Mouse (Mus musculus) heart, embryonic 13.5 days (tissue): ENCODE results near the gene Tmem59. TPM values are rescaled to one million over a fixed set of nuclear protein-coding genes. Genes with fewer than 3 reads are reported as not detected.

Experiments
- ATAC-seq: fragments of 200-750 bp; cut with Nextera tagmentation; 2 replicates; pipeline ENCODE4 v1.8.0; 2017; ENCODE audit warnings: moderate TSS enrichment; ENCODE audit not compliant: insufficient number of reproducible peaks, low FRiP score, low TSS enrichment; ENCODE audit errors: extremely low read depth
- H3K27ac ChIP-seq: fragments of 300-500 bp; sonication (generic); replicated peaks from 2 replicates; pipeline ENCODE4 v1.5.1; 2015; ENCODE audit warnings: moderate library complexity, mild to moderate bottlenecking, inconsistent platforms
- H3K27me3 ChIP-seq: fragments of 300-500 bp; sonication (generic); replicated peaks from 2 replicates; pipeline ENCODE4 v1.6.1; 2015; ENCODE audit warnings: mild to moderate bottlenecking, inconsistent platforms
- H3K36me3 ChIP-seq: fragments of 300-500 bp; sonication (generic); 2 replicates; pipeline ENCODE4 v1.6.1; 2015; ENCODE audit warnings: mild to moderate bottlenecking, inconsistent platforms
- H3K4me1 ChIP-seq: fragments of 300-500 bp; sonication (generic); 2 replicates; pipeline ENCODE4 v1.6.1; 2015; ENCODE audit warnings: inconsistent platforms
- H3K4me2 ChIP-seq: fragments of 300-500 bp; sonication (generic); 2 replicates; pipeline ENCODE4 v1.6.1; 2015; ENCODE audit warnings: inconsistent platforms, mild to moderate bottlenecking, moderate library complexity
- H3K4me3 ChIP-seq: fragments of 300-500 bp; sonication (generic); 2 replicates; pipeline ENCODE4 v1.5.1; 2015; ENCODE audit warnings: moderate library complexity, mild to moderate bottlenecking, inconsistent platforms
- H3K9ac ChIP-seq: fragments of 300-500 bp; sonication (generic); 2 replicates; pipeline ENCODE4 v1.6.1; 2015; ENCODE audit warnings: inconsistent platforms, mild to moderate bottlenecking, moderate library complexity
- H3K9me3 ChIP-seq: fragments of 300-500 bp; sonication (generic); 2 replicates; pipeline ENCODE4 v1.6.1; 2016; ENCODE audit warnings: inconsistent platforms
- whole genome bisulfite sequencing: fragments of 180-500 bp; shearing (Covaris S2); methylation state at CpG from one replicate; pipeline ENCODE4 v1.1.7; 2015; ENCODE audit warnings: mixed read lengths; 5-methylcytosine and 5-hydroxymethylcytosine counted together
- polyA plus RNA-seq: library from polyadenylated mRNA; unstranded; fragments of >200 nt; fragmentation: Nextera tagmentation; extraction: Ambion mirVana; gene quantifications from 2 replicates; pipeline ENCODE4 v1.2.1, GENCODE M21; 2015

Gene Tmem59
- polyA plus RNA-seq, 1 experiment from 2014 or later: 327 TPM

- no peak for ATAC-seq
- H3K4me3 ChIP-seq: no peak overlapping the region
- H3K27ac ChIP-seq: no peak overlapping the region
- WGBS: 83% methylated on average over 6 of the region's 6 CpGs
- H3K4me2 ChIP-seq: no peak overlapping the region
- H3K9ac ChIP-seq: no peak overlapping the region
- H3K4me1 ChIP-seq: peaks cover 49% of the 10 kb centered on the region
- H3K9me3 ChIP-seq: no peaks in the 10 kb centered on the region
- H3K36me3 ChIP-seq: peaks cover 13% of the 10 kb centered on the region
- H3K27me3 ChIP-seq: no peaks in the 10 kb centered on the region
These were observed 3.7 kb downstream of the Tmem59 start for GRCm38 (mm10) chr4:107181866-107182265.

- 64% methylated on average over 2 of the region's 2 CpGs for WGBS
- H3K27ac ChIP-seq: no peak overlapping the region
- no peak overlapping the region for H3K4me3 ChIP-seq
- no peak overlapping the region for H3K4me2 ChIP-seq
- peaks cover 40% of the 10 kb centered on the region for H3K4me1 ChIP-seq
- peaks cover 22% of the 10 kb centered on the region for H3K36me3 ChIP-seq
- no peaks in the 10 kb centered on the region for H3K9me3 ChIP-seq
- no peak overlapping the region for H3K9ac ChIP-seq
- ATAC-seq: no peak
- H3K27me3 ChIP-seq: no peaks in the 10 kb centered on the region
These were observed 4.6 kb downstream of the Tmem59 start for GRCm38 (mm10) chr4:107182796-107183195.

GRCm38 (mm10) chr4:107183203-107183602 lies 5.0 kb downstream of the Tmem59 start:
- Histone ChIP-seq H3K36me3 (peaks cover 26% of the 10 kb centered on the region), H3K9ac (no peak overlapping the region), H3K9me3 (no peaks in the 10 kb centered on the region), H3K27me3 (no peaks in the 10 kb centered on the region), H3K27ac (no peak overlapping the region), H3K4me1 (peaks cover 40% of the 10 kb centered on the region), H3K4me3 (no peak overlapping the region), H3K4me2 (no peak overlapping the region)
- ATAC-seq: no peak
- WGBS: 83% methylated on average over 4 of the region's 4 CpGs

GRCm38 (mm10) chr4:107185703-107186102 lies 7.5 kb downstream of the Tmem59 start:
- H3K4me3 ChIP-seq: no peak overlapping the region
- peaks cover 29% of the 10 kb centered on the region for H3K4me1 ChIP-seq
- no peaks in the 10 kb centered on the region for H3K27me3 ChIP-seq
- no peaks in the 10 kb centered on the region for H3K9me3 ChIP-seq
- no peak for ATAC-seq
- no peak overlapping the region for H3K9ac ChIP-seq
- peaks cover 50% of the 10 kb centered on the region for H3K36me3 ChIP-seq
- H3K4me2 ChIP-seq: no peak overlapping the region
- H3K27ac ChIP-seq: no peak overlapping the region
- WGBS: 73% methylated on average over 3 of the region's 3 CpGs

GRCm38 (mm10) chr4:107193841-107194240 lies 15.6 kb downstream of the Tmem59 start:
- H3K9ac ChIP-seq: no peak overlapping the region
- no peak overlapping the region for H3K27ac ChIP-seq
- no peak overlapping the region for H3K4me2 ChIP-seq
- no peaks in the 10 kb centered on the region for H3K9me3 ChIP-seq
- no peak for ATAC-seq
- no peaks in the 10 kb centered on the region for H3K4me1 ChIP-seq
- no peak overlapping the region for H3K4me3 ChIP-seq
- peaks cover 91% of the 10 kb centered on the region for H3K36me3 ChIP-seq
- WGBS: 94% methylated on average over 3 of the region's 3 CpGs
- no peaks in the 10 kb centered on the region for H3K27me3 ChIP-seq

- Histone ChIP-seq H3K9me3 (no peaks in the 10 kb centered on the region), H3K27me3 (no peaks in the 10 kb centered on the region), H3K9ac (no peak overlapping the region), H3K4me2 (no peak overlapping the region), H3K27ac (no peak overlapping the region), H3K4me3 (no peak overlapping the region), H3K4me1 (no peaks in the 10 kb centered on the region), H3K36me3 (peaks cover 93% of the 10 kb centered on the region)
- ATAC-seq: no peak
- WGBS: 92% methylated on average over 2 of the region's 2 CpGs
These were observed 18.3 kb downstream of the Tmem59 start for GRCm38 (mm10) chr4:107196454-107196853.

- H3K9ac ChIP-seq: no peak overlapping the region
- H3K9me3 ChIP-seq: no peaks in the 10 kb centered on the region
- H3K27me3 ChIP-seq: no peaks in the 10 kb centered on the region
- H3K4me1 ChIP-seq: no peaks in the 10 kb centered on the region
- no peak overlapping the region for H3K4me2 ChIP-seq
- peaks cover 96% of the 10 kb centered on the region for H3K36me3 ChIP-seq
- H3K4me3 ChIP-seq: no peak overlapping the region
- ATAC-seq: no peak
- no peak overlapping the region for H3K27ac ChIP-seq
- 86% methylated on average over 5 of the region's 5 CpGs for WGBS
These were observed 19.9 kb downstream of the Tmem59 start for GRCm38 (mm10) chr4:107198072-107198471.

- Histone ChIP-seq H3K36me3 (peaks cover 96% of the 10 kb centered on the region), H3K27ac (no peak overlapping the region), H3K4me2 (no peak overlapping the region), H3K27me3 (no peaks in the 10 kb centered on the region), H3K4me3 (no peak overlapping the region), H3K9ac (no peak overlapping the region), H3K9me3 (no peaks in the 10 kb centered on the region), H3K4me1 (no peaks in the 10 kb centered on the region)
- WGBS: 91% methylated on average over 3 of the region's 3 CpGs
- ATAC-seq: no peak
These were observed 23.6 kb downstream of the Tmem59 start for GRCm38 (mm10) chr4:107201779-107202178.

- no peaks in the 10 kb centered on the region; the same call in 1 of the 2 replicates for H3K27me3 ChIP-seq
- H3K27ac ChIP-seq: no peak overlapping the region
- peaks cover 95% of the 10 kb centered on the region for H3K36me3 ChIP-seq
- no peak overlapping the region for H3K4me3 ChIP-seq
- H3K9ac ChIP-seq: no peak overlapping the region
- no peaks in the 10 kb centered on the region for H3K9me3 ChIP-seq
- no peaks in the 10 kb centered on the region for H3K4me1 ChIP-seq
- 85% methylated on average over 7 of the region's 7 CpGs for WGBS
- ATAC-seq: no peak
- H3K4me2 ChIP-seq: no peak overlapping the region
These were observed 24.8 kb downstream of the Tmem59 start for GRCm38 (mm10) chr4:107203001-107203400.

GRCm38 (mm10) chr4:107207016-107207415 lies 28.8 kb downstream of the Tmem59 start:
- no peak for ATAC-seq
- peaks cover 4% of the 10 kb centered on the region; the same call in 1 of the 2 replicates for H3K4me1 ChIP-seq
- H3K4me3 ChIP-seq: no peak overlapping the region
- H3K36me3 ChIP-seq: peaks cover 67% of the 10 kb centered on the region
- H3K27me3 ChIP-seq: peaks cover 16% of the 10 kb centered on the region; the same call in 1 of the 2 replicates
- 97% methylated on average over 2 of the region's 2 CpGs for WGBS
- H3K27ac ChIP-seq: no peak overlapping the region
- H3K4me2 ChIP-seq: no peak overlapping the region
- H3K9ac ChIP-seq: no peak overlapping the region
- H3K9me3 ChIP-seq: no peaks in the 10 kb centered on the region

GRCm38 (mm10) chr4:107208880-107209279 lies 30.7 kb downstream of the Tmem59 start, which contains the start of gene Ldlrad1:
Ldlrad1 (plus strand) TSS chr4:107209180.
- peaks cover 48% of the 10 kb centered on the region for H3K36me3 ChIP-seq
- H3K9me3 ChIP-seq: no peaks in the 10 kb centered on the region
- no peak within 1 kb of the TSS for H3K4me3 ChIP-seq
- no peak within 1 kb of the TSS for H3K27ac ChIP-seq
- H3K4me2 ChIP-seq: no peak within 1 kb of the TSS
- WGBS: 84% methylated on average over 3 of the region's 3 CpGs
- no peak for ATAC-seq
- peaks cover 4% of the 10 kb centered on the region; the same call in 1 of the 2 replicates for H3K4me1 ChIP-seq
- peaks cover 33% of the 10 kb centered on the region for H3K27me3 ChIP-seq
- no peak within 1 kb of the TSS for H3K9ac ChIP-seq

GRCm38 (mm10) chr4:107210483-107211097 lies 32.4 kb downstream of the Tmem59 start:
- no peak overlapping the region for H3K27ac ChIP-seq
- peaks cover 50% of the 10 kb centered on the region for H3K27me3 ChIP-seq
- H3K4me1 ChIP-seq: peaks cover 4% of the 10 kb centered on the region; the same call in 1 of the 2 replicates
- no peak for ATAC-seq
- H3K36me3 ChIP-seq: peaks cover 31% of the 10 kb centered on the region
- 76% methylated on average over 5 of the region's 5 CpGs for WGBS
- no peak overlapping the region for H3K4me3 ChIP-seq
- no peak overlapping the region for H3K9ac ChIP-seq
- H3K4me2 ChIP-seq: no peak overlapping the region
- H3K9me3 ChIP-seq: no peaks in the 10 kb centered on the region
